In the genomic region with DNA sequence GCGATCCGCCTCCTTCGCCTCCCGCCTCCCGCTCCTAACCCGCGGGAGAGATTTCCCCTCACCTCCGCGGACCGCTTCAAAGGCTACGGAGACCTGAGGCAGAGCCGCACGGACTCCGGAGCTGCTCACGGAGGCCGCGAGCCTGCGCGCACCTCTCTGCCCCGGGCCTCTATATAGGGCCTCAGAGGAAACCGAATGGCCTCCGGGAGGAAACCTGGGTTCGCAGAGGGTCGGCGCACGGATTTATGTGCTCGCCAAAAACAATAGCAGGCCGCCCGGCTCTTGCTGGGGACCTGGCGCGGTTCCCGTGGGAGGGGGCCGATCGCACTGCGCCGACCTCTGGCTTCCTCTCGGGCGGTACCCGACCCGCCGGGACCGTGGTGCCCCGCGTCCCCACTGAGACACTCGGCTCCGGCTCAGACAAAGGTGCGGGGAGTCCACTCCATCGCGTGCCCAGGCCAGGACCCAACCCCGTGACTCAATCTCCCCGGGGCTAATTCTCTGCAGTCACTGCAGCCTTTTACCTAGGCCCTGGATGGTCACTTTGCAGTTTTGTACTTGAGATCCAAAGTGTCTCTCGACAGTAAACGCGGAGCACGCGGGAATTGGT, we compare ENCODE assay signal across 8 mouse cellular contexts. TPM values are rescaled to one million over a fixed set of nuclear protein-coding genes. Genes with fewer than 3 reads are reported as not detected.
A peak's percentile ranks its signal among the peaks of the same experiment; 100 is the strongest.
DNase-seq lines count a peak whose midpoint lies in the region; ATAC-seq and TF ChIP-seq lines count a peak whose summit lies in the region.

No protein-coding gene starts in this region.

- H3K27ac ChIP-seq in thymus, adult 2 months (ENCODE audit: control insufficient read depth, insufficient read depth, low read length): no peak overlapping the region
- peak overlapping the region; percentile 98 for H3K27ac ChIP-seq in forebrain, embryonic 15.5 days (replicated peaks)

- peaks cover 8% of the 10 kb centered on the region; the same call in 1 of the 2 replicates for H3K4me1 ChIP-seq in thymus, adult 2 months (replicated peaks; ENCODE audit: control insufficient read depth, insufficient read depth, low read length)
- peaks cover 34% of the 10 kb centered on the region for H3K4me1 ChIP-seq in forebrain, embryonic 15.5 days

- H3K79me2 ChIP-seq in myocyte (ENCODE audit: control insufficient read depth, insufficient read depth): peaks cover 35% of the 10 kb centered on the region

- H3K9me3 ChIP-seq in forebrain, embryonic 15.5 days: no peaks in the 10 kb centered on the region

- no peak for TF ChIP-seq POLR2A in thymus, adult 2 months (IDR thresholded peaks at IDR 0.05; ENCODE audit: control insufficient read depth, extremely low read depth, insufficient read depth, low read length, poor library complexity)
- TF ChIP-seq POLR2A in myocyte (IDR thresholded peaks at IDR 0.05; ENCODE audit: insufficient read length, low read depth): no peak

- peak; percentile 27; the same call in 1 of the 2 replicates for ATAC-seq in frontal cortex, adult (ENCODE audit: low TSS enrichment)
- ATAC-seq in forebrain, embryonic 15.5 days (replicated peaks): peak; percentile 53

- peak overlapping the region; percentile 98 for H3ac ChIP-seq in myocyte (ENCODE audit: control insufficient read depth, insufficient read length)

- peak overlapping the region; percentile 92 for H3K4me2 ChIP-seq in forebrain, embryonic 15.5 days (replicated peaks)
- H3K4me2 ChIP-seq in myocyte (ENCODE audit: low read depth): peak overlapping the region; percentile 87

- DNase-seq in frontal cortex, postnatal 14 days (ENCODE audit: low spot score in 2 of 2): no peak
- peak; percentile 1 for DNase-seq in thymus, adult 2 months
- no peak for DNase-seq in thymus, postnatal 14 days
- peak; percentile 60 to 78 for DNase-seq in kidney, postnatal 25 days
- DNase-seq in layer of hippocampus, adult 9-11 months: no peak

- peak overlapping the region; percentile 85 for H3K9ac ChIP-seq in forebrain, embryonic 15.5 days (replicated peaks)

- peak overlapping the region; percentile 40 for H3K4me3 ChIP-seq in thymus, adult 2 months (ENCODE audit: control insufficient read depth, insufficient read depth, low read length)
- H3K4me3 ChIP-seq in forebrain, embryonic 15.5 days: peak overlapping the region; percentile 100
- peak overlapping the region; percentile 67 for H3K4me3 ChIP-seq in myocyte

- WGBS in thymus, adult 2 months: 3% methylated on average over 53 of the region's 56 CpGs
- under 1% methylated on average over 56 of the region's 56 CpGs for WGBS in forebrain, embryonic 15.5 days

- H3K27me3 ChIP-seq in thymus, adult 2 months (ENCODE audit: control insufficient read depth, insufficient read depth, low read length): peaks cover 11% of the 10 kb centered on the region; the same call in 1 of the 2 replicates
- no peaks in the 10 kb centered on the region for H3K27me3 ChIP-seq in forebrain, embryonic 15.5 days
- no peaks in the 10 kb centered on the region for H3K27me3 ChIP-seq in myocyte (ENCODE audit: control insufficient read depth, insufficient read depth, insufficient read length)

- no peaks in the 10 kb centered on the region for H3K36me3 ChIP-seq in thymus, adult 2 months (ENCODE audit: control insufficient read depth, insufficient read depth, low read length)
- no peaks in the 10 kb centered on the region for H3K36me3 ChIP-seq in forebrain, embryonic 15.5 days
- no peaks in the 10 kb centered on the region for H3K36me3 ChIP-seq in myocyte (ENCODE audit: control insufficient read depth, insufficient read depth)

- TF ChIP-seq CTCF in thymus, adult 2 months (IDR thresholded peaks at IDR 0.05; ENCODE audit: borderline replicate concordance, control insufficient read depth, extremely low read depth, insufficient read depth, low read length, poor library complexity): no peak

TF ChIP-seq in myocyte, 11 proteins besides CTCF, POLR2A, EP300 and RAD21:
- TF ChIP-seq CEBPB (IDR thresholded peaks at IDR 0.05; ENCODE audit: insufficient read depth, poor library complexity, severe bottlenecking): no peak
- TF ChIP-seq MYOD1 (IDR thresholded peaks at IDR 0.05; ENCODE audit: control insufficient read depth in 1 of 3, insufficient read length in 2 of 3, low read depth in 2 of 3): no peak
- TF ChIP-seq SRF (IDR thresholded peaks at IDR 0.05; ENCODE audit: control insufficient read depth, insufficient read length, low read depth): no peak
- no peak for TF ChIP-seq TCF12 (IDR thresholded peaks at IDR 0.05; ENCODE audit: insufficient read depth, poor library complexity, severe bottlenecking)
- no peak for TF ChIP-seq MAX (IDR thresholded peaks at IDR 0.05; ENCODE audit: low read depth)
- no peak for TF ChIP-seq REST (IDR thresholded peaks at IDR 0.05; ENCODE audit: insufficient read depth, insufficient read length)
- no peak for TF ChIP-seq E2F4 (IDR thresholded peaks at IDR 0.05; ENCODE audit: insufficient read depth)
- peak; percentile 19 for TF ChIP-seq POLR2AphosphoS2 (IDR thresholded peaks at IDR 0.05; ENCODE audit: insufficient read length, low read depth)
TF ChIP-seq in myocyte: peak in this region for 1.

RNA-seq across cellular contexts. Expression of a gene that starts 0.6 kb away (rescaled TPM):
- polyA plus RNA-seq in thymus, adult 2 months (2012; rRNA removed): 4.1 and 5.8 TPM in 2 replicates
- polyA plus RNA-seq in forebrain, embryonic 15.5 days (2015; fragmentation: Nextera tagmentation; extraction: Ambion mirVana): 58.4 and 59.7 TPM in 2 replicates
- 36.8 TPM for polyA plus RNA-seq in myocyte (2012; fragmentation: generic; extraction: Trizol)

Comparison
In these comparisons a context has a peak if more than half of its experiments do, and no peak if none do; other contexts are left out.
1. DNase-seq: peak in thymus, adult 2 months (single experiment) and kidney, postnatal 25 days (2 of 2); none in frontal cortex, postnatal 14 days (0 of 2), thymus, postnatal 14 days (single experiment) and layer of hippocampus, adult 9-11 months (single experiment).
2. H3K4me3 ChIP-seq: peak in every context shown above with its lines; median percentile 100 in forebrain, embryonic 15.5 days; 67 in myocyte; 40 in thymus, adult 2 months.